Mouse (Mus musculus) megakaryocyte, adult 5-6 weeks (primary cell): Measurements from ENCODE around the gene Tgm1. TPM values are rescaled to one million over a fixed set of nuclear protein-coding genes. Genes with fewer than 3 reads are reported as not detected.

Experiments used
- ATAC-seq: 2 replicates; pipeline ENCODE4 v1.8.0; 2016; ENCODE audit warnings: mild to moderate bottlenecking, inconsistent platforms; ENCODE audit not compliant: poor library complexity, severe bottlenecking
- total RNA-seq, 2 experiments: library from RNA; stranded (forward) in 1 of 2; stranded (reverse) in 1 of 2; fragments of 153-499, 151-499 nt in 1 of 2; fragments of 221-1000, 200-1000 nt in 1 of 2; gene quantifications; 2 replicates each; pipeline versions ENCODE4 v1.2.3 to v1.2.4; 2015 to 2017

Gene Tgm1
- total RNA-seq, 2 experiments from 2014 or later: 1.0 to 1.7 TPM

DNA sequence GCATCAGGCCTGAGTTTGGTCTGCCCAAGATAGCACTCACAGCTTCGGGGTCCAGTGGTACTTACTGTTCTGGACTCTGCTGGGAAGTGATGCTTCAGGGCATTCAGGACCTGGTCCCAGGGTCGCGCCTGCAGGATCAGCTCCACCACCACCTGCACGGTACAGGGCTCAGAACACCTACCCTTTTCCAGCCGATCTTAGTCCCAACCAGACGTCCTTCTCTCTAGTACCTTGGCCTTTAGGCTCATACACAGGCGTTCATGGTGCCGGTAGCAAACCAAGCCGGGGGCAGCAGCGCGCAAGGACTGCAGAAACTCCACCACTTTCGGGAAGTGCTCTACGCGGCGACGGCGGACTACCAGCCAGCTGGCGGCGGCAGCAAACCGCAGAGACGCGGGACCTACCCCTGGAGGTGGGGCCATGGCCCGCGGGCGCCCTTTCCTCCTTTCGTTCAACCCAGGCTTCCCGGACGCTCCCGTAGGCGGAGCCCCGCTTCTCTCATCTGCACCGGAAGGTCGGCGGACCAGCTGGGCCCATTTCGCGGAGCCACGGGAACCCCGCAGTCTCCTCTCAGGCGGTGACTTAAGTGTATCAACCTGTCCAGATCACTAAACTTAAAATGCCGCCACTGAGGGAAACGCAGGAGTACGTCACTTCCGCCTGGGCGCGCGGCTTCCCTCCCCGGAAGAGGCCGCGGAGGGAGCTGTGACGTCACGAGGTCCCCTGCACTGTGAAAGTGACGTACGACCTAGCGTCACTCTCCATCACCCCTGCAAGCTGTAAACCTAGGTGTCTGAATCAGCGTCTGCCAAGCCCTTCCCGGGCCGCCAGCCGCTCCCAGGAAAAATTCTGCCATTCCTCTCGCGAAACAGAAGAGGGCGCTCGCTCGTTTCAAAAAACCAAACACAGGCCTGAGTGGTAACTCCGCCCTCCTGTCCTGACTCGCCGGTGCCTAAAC lies 32.3 kb downstream of the Tgm1 start, which contains the start of gene Tinf2:
Gene Tinf2, minus strand, starts transcription at position 661 of the 958 bp plus-strand sequence.
- ATAC-seq: peak; percentile 91

DNA sequence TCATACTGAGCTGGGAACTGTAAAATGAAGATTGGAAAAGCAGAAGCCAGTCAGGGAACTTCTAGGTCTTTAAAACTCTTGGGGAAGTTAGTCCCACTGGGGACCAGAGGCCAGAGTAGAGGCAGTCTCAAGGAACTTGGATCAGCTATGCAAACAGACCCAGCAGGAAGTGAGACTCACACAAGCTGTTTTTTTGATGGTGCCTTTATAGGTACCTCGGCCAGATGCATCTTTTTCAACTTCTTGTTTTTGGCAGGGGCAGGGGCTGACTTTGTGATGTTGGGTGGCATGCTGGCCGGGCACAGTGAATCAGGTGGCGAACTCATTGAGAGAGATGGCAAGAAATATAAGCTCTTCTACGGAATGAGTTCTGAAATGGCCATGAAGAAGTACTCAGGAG lies 36.1 kb downstream of the Tgm1 start:
- no peak for ATAC-seq

DNA sequence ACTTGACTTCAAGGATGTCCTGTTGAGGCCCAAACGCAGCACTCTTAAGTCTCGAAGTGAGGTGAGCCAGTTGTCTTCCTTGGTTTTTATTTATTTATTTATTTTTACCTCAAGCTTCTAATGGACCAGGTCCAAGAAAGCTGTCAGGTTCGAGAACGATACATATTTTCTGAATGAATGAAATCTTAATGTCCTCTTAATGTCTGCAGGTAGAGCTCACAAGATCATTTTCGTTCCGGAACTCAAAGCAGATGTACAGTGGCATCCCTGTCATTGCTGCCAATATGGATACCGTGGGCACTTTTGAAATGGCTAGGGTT lies 41.0 kb downstream of the Tgm1 start:
- no peak for ATAC-seq

DNA sequence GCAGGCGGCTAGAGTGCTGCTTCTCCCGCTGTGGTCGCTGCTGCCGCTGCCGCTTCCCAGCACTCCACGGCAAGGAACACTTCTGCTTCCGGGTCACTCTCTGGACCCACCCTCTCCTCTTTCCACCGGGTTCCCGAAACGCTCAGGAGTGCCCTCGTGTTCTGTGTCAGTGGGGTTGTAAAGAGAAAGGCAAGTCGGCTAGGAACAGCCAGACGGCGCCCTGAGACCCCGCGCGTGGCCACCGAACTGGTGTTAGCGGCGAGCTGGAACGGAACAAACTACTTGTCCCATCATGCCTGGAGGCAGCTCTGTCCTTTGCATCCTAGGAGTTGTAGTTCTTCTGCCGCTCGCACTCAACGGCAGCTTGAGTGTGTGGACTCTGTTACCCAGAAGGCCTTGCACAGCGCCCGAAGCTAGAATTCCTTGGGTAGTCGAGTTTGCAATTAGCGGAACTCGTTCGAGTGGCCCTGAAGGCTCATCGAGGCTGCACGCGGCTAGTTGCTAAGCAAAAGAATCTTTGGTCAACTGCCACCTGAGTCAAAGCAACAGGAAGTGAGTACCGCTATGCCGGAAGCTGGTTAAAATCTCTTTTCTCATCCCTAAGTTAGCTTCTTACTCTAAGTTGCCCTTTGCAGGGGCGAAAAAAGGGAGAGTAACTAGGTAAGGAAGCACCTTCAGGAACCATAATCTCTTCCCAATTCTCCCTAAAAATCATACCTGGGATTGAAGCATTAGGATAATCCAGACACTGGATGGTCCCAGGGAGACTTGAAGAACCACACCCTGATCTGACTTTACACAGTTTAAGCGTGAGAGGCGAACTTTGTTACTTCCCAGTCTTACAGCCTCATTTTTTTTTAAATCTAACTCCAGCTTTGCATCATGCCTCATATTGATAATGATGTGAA lies 41.6 kb downstream of the Tgm1 start, which contains the start of the genes Gmpr2 and Nedd8:
Gene Gmpr2, plus strand, starts transcription at position 109 of the 908 bp plus-strand sequence.
Gene Nedd8, minus strand, starts transcription at position 292 of the 908 bp plus-strand sequence.
- peak; percentile 99 for ATAC-seq

DNA sequence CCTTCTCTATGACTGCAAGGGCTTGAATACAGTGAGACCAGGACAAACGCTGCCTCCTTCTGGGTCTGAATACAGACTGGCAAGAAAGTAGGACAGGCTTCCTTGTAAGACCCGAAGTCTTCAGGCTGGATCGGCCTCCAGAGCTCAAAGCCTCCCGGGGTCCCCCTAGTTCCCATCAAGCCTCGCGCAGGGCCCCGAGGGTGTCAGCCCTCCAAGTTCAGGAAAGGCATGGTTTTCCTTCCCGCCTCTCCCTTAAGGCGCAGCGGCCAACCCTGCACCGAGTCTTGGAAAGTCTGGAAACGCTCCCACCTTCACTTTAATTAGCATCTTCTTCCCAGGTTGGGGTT lies 42.3 kb downstream of the Tgm1 start:
- ATAC-seq: peak; percentile 2; the same call in 1 of the 2 replicates

DNA sequence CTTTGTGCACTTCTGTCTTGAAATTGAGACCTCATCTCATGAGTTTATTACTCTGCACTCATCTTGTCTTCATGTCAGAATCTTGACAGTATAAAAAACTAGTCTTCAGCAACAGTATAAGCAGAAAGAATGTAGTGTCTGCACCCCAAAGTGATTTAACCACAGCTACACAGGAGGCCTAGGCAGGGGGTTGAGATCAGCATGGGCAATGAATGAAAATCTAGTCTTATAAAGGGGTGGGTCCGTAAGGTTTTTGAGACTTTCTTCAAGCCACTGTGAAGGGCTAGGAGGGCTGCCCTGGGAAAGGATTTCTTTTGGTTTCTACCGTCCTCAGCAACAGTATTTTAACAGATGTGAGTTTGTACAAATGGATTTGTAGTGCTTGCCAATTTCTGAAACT lies 53.1 kb downstream of the Tgm1 start:
- no peak for ATAC-seq

DNA sequence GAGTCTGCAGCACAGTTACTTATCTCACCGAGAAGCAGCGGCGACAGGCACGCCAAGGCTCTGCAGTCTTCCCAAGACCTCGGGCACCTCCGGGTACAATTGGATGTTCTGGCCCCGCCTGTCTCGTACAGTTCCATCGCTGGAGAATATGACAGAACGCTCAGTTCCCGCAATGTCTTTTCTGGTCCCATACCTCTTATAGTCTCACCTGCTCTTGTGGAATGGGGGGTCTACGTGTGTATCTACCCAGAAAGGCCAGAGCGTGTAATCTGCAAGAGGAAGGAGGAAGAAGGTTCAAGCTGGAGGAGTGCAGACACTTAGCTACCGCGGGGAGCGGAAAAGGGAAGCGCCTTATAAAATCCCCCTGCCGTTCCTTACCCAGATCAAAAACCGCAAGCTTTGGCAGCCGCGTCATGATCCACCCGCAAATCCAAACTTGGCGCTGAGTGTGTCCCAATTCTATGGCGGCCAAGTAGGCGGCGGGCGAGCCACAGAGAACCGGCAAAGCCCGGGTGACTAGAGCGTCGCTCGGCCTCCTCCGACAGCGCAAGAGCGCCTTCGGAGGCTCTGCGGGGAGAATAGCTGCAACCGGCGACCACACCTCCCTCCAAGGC lies 53.7 kb downstream of the Tgm1 start, which contains the start of gene Mdp1:
Gene Mdp1, minus strand, starts transcription at position 549 of the 614 bp plus-strand sequence.
- peak; percentile 94 for ATAC-seq

DNA sequence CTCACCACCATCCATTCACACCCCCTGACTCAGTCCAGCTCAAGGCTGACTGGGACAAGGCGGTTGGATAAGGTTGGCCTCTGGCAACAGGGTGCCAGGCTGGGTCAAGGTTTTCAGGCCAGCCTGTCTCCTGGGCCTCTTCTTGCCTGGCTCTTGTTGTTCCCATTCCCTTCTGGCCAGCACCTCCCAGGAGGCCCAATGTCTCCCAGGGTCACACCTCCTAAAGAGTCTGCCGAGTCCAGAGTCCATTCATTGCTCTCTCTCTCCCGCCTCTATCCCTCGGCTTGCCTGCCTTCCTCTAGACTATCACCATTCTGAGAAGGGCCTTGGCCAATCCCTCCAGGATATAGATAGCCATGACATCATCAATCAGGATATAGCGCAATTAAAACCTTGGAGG lies 55.7 kb downstream of the Tgm1 start:
- ATAC-seq: no peak

DNA sequence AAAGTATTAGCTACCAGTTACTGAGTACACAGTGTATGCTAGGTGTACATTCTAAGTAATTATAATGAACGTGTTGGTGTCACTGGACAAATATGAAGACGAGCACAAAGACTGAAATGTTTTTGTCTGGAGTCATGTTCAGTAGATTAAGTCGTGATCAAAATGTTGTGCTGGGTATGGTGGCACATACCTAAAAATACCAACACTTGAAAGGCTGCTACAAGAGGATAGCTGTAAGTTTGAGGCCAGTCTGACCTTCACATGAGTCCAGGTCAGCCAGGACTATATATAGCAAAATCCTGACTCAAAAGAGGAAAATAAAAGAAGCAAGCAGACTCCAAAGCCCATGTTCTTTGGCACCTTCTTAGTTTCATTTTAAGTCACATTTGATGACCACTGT lies 56.8 kb downstream of the Tgm1 start:
- no peak for ATAC-seq

DNA sequence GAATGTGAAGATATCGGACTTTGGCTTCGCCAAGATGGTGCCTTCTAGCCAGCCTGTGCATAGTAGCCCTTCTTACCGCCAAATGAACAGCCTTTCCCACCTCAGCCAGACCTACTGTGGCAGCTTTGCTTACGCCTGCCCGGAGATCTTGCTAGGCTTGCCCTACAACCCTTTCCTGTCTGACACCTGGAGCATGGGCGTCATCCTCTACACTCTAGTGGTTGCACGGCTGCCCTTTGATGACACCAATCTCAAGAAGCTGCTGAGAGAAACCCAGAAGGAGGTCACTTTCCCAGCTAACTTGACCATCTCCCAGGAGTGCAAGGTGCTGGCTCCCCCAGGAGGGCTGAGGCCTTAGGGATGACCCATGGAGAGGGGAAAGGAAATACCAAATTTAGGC lies 62.2 kb downstream of the Tgm1 start:
- ATAC-seq: no peak

Other genes with a start within 250 kb of the Tgm1 start
Only the 30 nearest of the 37 such genes appear.
- gene Pck2, start 173.7 kb downstream of the Tgm1 start, total RNA-seq (2015): 11.7 and 16.0 TPM in 2 replicates
- 26.3 and 30.3 TPM in 2 replicates for gene Pck2, start 173.7 kb downstream of the Tgm1 start, total RNA-seq (2017)
- gene Dcaf11, start 153.9 kb downstream of the Tgm1 start, total RNA-seq (2015): 41.6 and 47.3 TPM in 2 replicates
- gene Dcaf11, start 153.9 kb downstream of the Tgm1 start, total RNA-seq (2017): 43.5 and 107 TPM in 2 replicates
- gene A730061H03Rik, start 153.5 kb downstream of the Tgm1 start, total RNA-seq (2015): 2.1 and 4.1 TPM in 2 replicates
- 2.6 and 9.3 TPM in 2 replicates for gene A730061H03Rik, start 153.5 kb downstream of the Tgm1 start, total RNA-seq (2017)
- 0.33 TPM in 1 of 2 replicates, not detected in the other for gene Fitm1, start 138.3 kb downstream of the Tgm1 start, total RNA-seq (2015)
- gene Fitm1, start 138.3 kb downstream of the Tgm1 start, total RNA-seq (2017): not detected in 2 replicates
- gene Psme1, start 135.8 kb downstream of the Tgm1 start, total RNA-seq (2015): 707 and 794 TPM in 2 replicates
- 278 and 305 TPM in 2 replicates for gene Psme1, start 135.8 kb downstream of the Tgm1 start, total RNA-seq (2017)
- 11.2 and 15.9 TPM in 2 replicates for gene Emc9, start 128.6 kb downstream of the Tgm1 start, total RNA-seq (2015)
- gene Emc9, start 128.6 kb downstream of the Tgm1 start, total RNA-seq (2017): 8.2 and 10.5 TPM in 2 replicates
- gene Psme2, start 122.8 kb downstream of the Tgm1 start, total RNA-seq (2015): 420 and 439 TPM in 2 replicates
- gene Psme2, start 122.8 kb downstream of the Tgm1 start, total RNA-seq (2017): 286 and 332 TPM in 2 replicates
- gene Rnf31, start 122.2 kb downstream of the Tgm1 start, total RNA-seq (2015): 27.2 and 42.8 TPM in 2 replicates
- gene Rnf31, start 122.2 kb downstream of the Tgm1 start, total RNA-seq (2017): 20.2 and 25.7 TPM in 2 replicates
- 69.7 and 70.9 TPM in 2 replicates for gene Irf9, start 110.4 kb downstream of the Tgm1 start, total RNA-seq (2015)
- gene Irf9, start 110.4 kb downstream of the Tgm1 start, total RNA-seq (2017): 92.0 and 98.7 TPM in 2 replicates
- 0.42 and 2.2 TPM in 2 replicates for gene Rec8, start 95.9 kb downstream of the Tgm1 start, total RNA-seq (2015)
- gene Rec8, start 95.9 kb downstream of the Tgm1 start, total RNA-seq (2017): 0.15 and 2.2 TPM in 2 replicates
- gene Ipo4, start 78.0 kb downstream of the Tgm1 start, total RNA-seq (2015): 8.8 and 11.4 TPM in 2 replicates
- gene Ipo4, start 78.0 kb downstream of the Tgm1 start, total RNA-seq (2017): 2.1 and 5.1 TPM in 2 replicates
- gene Gm49378, start 76.0 kb downstream of the Tgm1 start, total RNA-seq (2015): 1.3 and 4.3 TPM in 2 replicates
- gene Gm49378, start 76.0 kb downstream of the Tgm1 start, total RNA-seq (2017): 0.84 and 1.7 TPM in 2 replicates
- gene Tm9sf1, start 70.1 kb downstream of the Tgm1 start, total RNA-seq (2015): 35.3 and 41.1 TPM in 2 replicates
- gene Tm9sf1, start 70.1 kb downstream of the Tgm1 start, total RNA-seq (2017): 50.8 and 53.5 TPM in 2 replicates
- 1.0 and 1.4 TPM in 2 replicates for gene Tssk4, start 63.7 kb downstream of the Tgm1 start, total RNA-seq (2015)
- gene Tssk4, start 63.7 kb downstream of the Tgm1 start, total RNA-seq (2017): 0.26 and 0.89 TPM in 2 replicates
- 30.5 and 34.4 TPM in 2 replicates for gene Mdp1, start 53.4 kb downstream of the Tgm1 start, total RNA-seq (2015)
- gene Mdp1, start 53.4 kb downstream of the Tgm1 start, total RNA-seq (2017): 27.0 and 28.3 TPM in 2 replicates
- gene Gmpr2, start 42.0 kb downstream of the Tgm1 start, total RNA-seq (2015): 24.0 and 24.8 TPM in 2 replicates
- 26.2 and 29.7 TPM in 2 replicates for gene Gmpr2, start 42.0 kb downstream of the Tgm1 start, total RNA-seq (2017)
- gene Nedd8, start 41.8 kb downstream of the Tgm1 start, total RNA-seq (2015): 421 and 452 TPM in 2 replicates
- gene Nedd8, start 41.8 kb downstream of the Tgm1 start, total RNA-seq (2017): 297 and 326 TPM in 2 replicates
- 24.2 and 27.2 TPM in 2 replicates for gene Tinf2, start 32.1 kb downstream of the Tgm1 start, total RNA-seq (2015)
- gene Tinf2, start 32.1 kb downstream of the Tgm1 start, total RNA-seq (2017): 25.1 and 39.8 TPM in 2 replicates
- gene Rabggta, start 8.3 kb upstream of the Tgm1 start, total RNA-seq (2015): 10.0 and 12.5 TPM in 2 replicates
- gene Rabggta, start 8.3 kb upstream of the Tgm1 start, total RNA-seq (2017): 8.5 and 13.7 TPM in 2 replicates
- 112 and 121 TPM in 2 replicates for gene Dhrs1, start 31.8 kb upstream of the Tgm1 start, total RNA-seq (2015)
- gene Dhrs1, start 31.8 kb upstream of the Tgm1 start, total RNA-seq (2017): 44.1 and 55.0 TPM in 2 replicates
- 10.4 and 12.2 TPM in 2 replicates for gene Nop9, start 31.8 kb upstream of the Tgm1 start, total RNA-seq (2015)
- 11.7 and 13.9 TPM in 2 replicates for gene Nop9, start 31.8 kb upstream of the Tgm1 start, total RNA-seq (2017)
- gene Cideb, start 44.5 kb upstream of the Tgm1 start, total RNA-seq (2015): 0.27 and 1.5 TPM in 2 replicates
- gene Cideb, start 44.5 kb upstream of the Tgm1 start, total RNA-seq (2017): 0.22 TPM in 1 of 2 replicates, not detected in the other
- 0.16 and 0.21 TPM in 2 replicates for gene Ltb4r2, start 47.5 kb upstream of the Tgm1 start, total RNA-seq (2015)
- 0.33 and 0.53 TPM in 2 replicates for gene Ltb4r2, start 47.5 kb upstream of the Tgm1 start, total RNA-seq (2017)
- 41.4 and 46.4 TPM in 2 replicates for gene Ltb4r1, start 52.0 kb upstream of the Tgm1 start, total RNA-seq (2015)
- gene Ltb4r1, start 52.0 kb upstream of the Tgm1 start, total RNA-seq (2017): 57.4 and 68.0 TPM in 2 replicates
- not detected in 2 replicates for gene Adcy4, start 70.2 kb upstream of the Tgm1 start, total RNA-seq (2015)
- 0.15 TPM in 1 of 2 replicates, not detected in the other for gene Adcy4, start 70.2 kb upstream of the Tgm1 start, total RNA-seq (2017)
- 79.0 and 82.5 TPM in 2 replicates for gene Ripk3, start 74.9 kb upstream of the Tgm1 start, total RNA-seq (2015)
- 24.2 and 30.0 TPM in 2 replicates for gene Ripk3, start 74.9 kb upstream of the Tgm1 start, total RNA-seq (2017)
- not detected in 2 replicates for gene Nfatc4, start 109.2 kb upstream of the Tgm1 start, total RNA-seq (2015)
- gene Nfatc4, start 109.2 kb upstream of the Tgm1 start, total RNA-seq (2017): not detected in 2 replicates
- 1.1 and 1.6 TPM in 2 replicates for gene Nynrin, start 140.1 kb upstream of the Tgm1 start, total RNA-seq (2015)
- 1.4 and 1.5 TPM in 2 replicates for gene Nynrin, start 140.1 kb upstream of the Tgm1 start, total RNA-seq (2017)
- gene Cbln3, start 170.5 kb upstream of the Tgm1 start, total RNA-seq (2015): 0.40 TPM in 1 of 2 replicates, not detected in the other
- gene Cbln3, start 170.5 kb upstream of the Tgm1 start, total RNA-seq (2017): 0.44 TPM in 1 of 2 replicates, not detected in the other
- 9.4 and 11.8 TPM in 2 replicates for gene Khnyn, start 171.0 kb upstream of the Tgm1 start, total RNA-seq (2015)
- gene Khnyn, start 171.0 kb upstream of the Tgm1 start, total RNA-seq (2017): 33.7 and 37.6 TPM in 2 replicates